Mouse (Mus musculus) brain, embryonic 14.5 days (tissue): Measurements from ENCODE around the gene Cyp2b19.

Source experiments
- CTCF ChIP-seq: fragments of 200-500 bp; IDR thresholded peaks from 2 replicates; pipeline ENCODE4 v1.5.1; 2012; ENCODE audit warnings: inconsistent platforms, mild to moderate bottlenecking, moderate library complexity, borderline replicate concordance; ENCODE audit not compliant: insufficient read depth, insufficient read length; ENCODE audit errors: extremely low read depth
- POLR2A ChIP-seq: fragments of 200-500 bp; IDR thresholded peaks from 2 replicates; pipeline ENCODE4 v1.6.1; 2012; ENCODE audit warnings: mild to moderate bottlenecking, inconsistent platforms, borderline replicate concordance; ENCODE audit not compliant: poor library complexity, insufficient read depth, insufficient read length, severe bottlenecking; ENCODE audit errors: extremely low read depth

GRCm38 (mm10) chr7:26808592-26808991 lies 51.6 kb downstream of the Cyp2b19 start, which contains the start of gene Cyp2g1:
- no peak for TF ChIP-seq CTCF
- no peak for TF ChIP-seq POLR2A
